Mouse (Mus musculus): ENCODE data around the gene Mmp19.
"Not testable (repeated sequence)": the region's sequence is repeated elsewhere in the genome, so short reads cannot be mapped to it uniquely, and the experiment has no call there.

Gene Mmp19

GRCm38 (mm10) chr10:128802956-128803355 is 12.2 kb downstream of the Mmp19 start:
- DNase-seq = no peak

GRCm38 (mm10) chr10:128803361-128803760 is 12.7 kb downstream of the Mmp19 start:
- no peak for DNase-seq

GRCm38 (mm10) chr10:128803771-128804270 is 13.1 kb downstream of the Mmp19 start, which contains the start of gene Dnajc14:
Dnajc14 (plus strand) TSS chr10:128804062.
- DNase-seq = peak; percentile 78

GRCm38 (mm10) chr10:128804271-128805091 is 13.8 kb downstream of the Mmp19 start, which contains the start of gene Tmem198b:
Tmem198b (minus strand) TSS chr10:128804370.
- peak; percentile 74 for DNase-seq

- DNase-seq = peak; percentile 96
Measured at GRCm38 (mm10) chr10:128805092-128806000, 14.6 kb downstream of the Mmp19 start.

- peak; percentile 41 for DNase-seq
Measured at GRCm38 (mm10) chr10:128806086-128806485, 15.4 kb downstream of the Mmp19 start.

GRCm38 (mm10) chr10:128807018-128807417 is 16.3 kb downstream of the Mmp19 start:
- DNase-seq = no peak

GRCm38 (mm10) chr10:128817033-128817432 is 26.3 kb downstream of the Mmp19 start, which contains the start of gene Sarnp:
Sarnp (plus strand) TSS chr10:128817333.
- no peak for DNase-seq

GRCm38 (mm10) chr10:128820217-128820616 is 29.5 kb downstream of the Mmp19 start:
- peak; percentile 25 for DNase-seq

- DNase-seq = peak; percentile 99
Measured at GRCm38 (mm10) chr10:128821358-128822056, 30.8 kb downstream of the Mmp19 start, which contains the start of gene Ormdl2. Ormdl2 (minus strand) TSS chr10:128821645.

GRCm38 (mm10) chr10:128822135-128822534 is 31.4 kb downstream of the Mmp19 start:
- DNase-seq = no peak

- not testable (repeated sequence) for DNase-seq
Measured at GRCm38 (mm10) chr10:128823087-128823486, 32.4 kb downstream of the Mmp19 start.

GRCm38 (mm10) chr10:128823821-128824220 is 33.1 kb downstream of the Mmp19 start:
- DNase-seq = no peak

- no peak for DNase-seq
Measured at GRCm38 (mm10) chr10:128837400-128837799, 46.7 kb downstream of the Mmp19 start.

GRCm38 (mm10) chr10:128839434-128839833 is 48.7 kb downstream of the Mmp19 start:
- no peak for DNase-seq

- DNase-seq = no peak
Measured at GRCm38 (mm10) chr10:128840612-128841011, 49.9 kb downstream of the Mmp19 start.

- no peak for DNase-seq
Measured at GRCm38 (mm10) chr10:128843260-128843659, 52.5 kb downstream of the Mmp19 start.

- DNase-seq = no peak
Measured at GRCm38 (mm10) chr10:128845516-128845915, 54.8 kb downstream of the Mmp19 start.

- DNase-seq = no peak
Measured at GRCm38 (mm10) chr10:128846664-128847063, 56.0 kb downstream of the Mmp19 start.

- DNase-seq = no peak
Measured at GRCm38 (mm10) chr10:128848426-128848825, 57.7 kb downstream of the Mmp19 start.

- no peak for DNase-seq
Measured at GRCm38 (mm10) chr10:128850339-128850738, 59.6 kb downstream of the Mmp19 start.

Measured in cerebellum, adult 11-12 months (tissue).